Mouse (Mus musculus) layer of hippocampus, adult 2 months (tissue): ENCODE measurements around the gene Rab1b. TPM values are rescaled to one million over a fixed set of nuclear protein-coding genes. Genes with fewer than 3 reads are reported as not detected.
"Not testable (repeated sequence)": the region's sequence is repeated elsewhere in the genome, so short reads cannot be mapped to it uniquely, and the experiment has no call there.

Experiments
- DNase-seq, 2 experiments: peaks; one replicate each; pipeline ENCODE4 v3.0.0; 2022; ENCODE audit warnings: low spot score in 2 of 2
- H3K27ac ChIP-seq: fragments of 200-600 bp; 2 replicates; pipeline ENCODE4 v1.8.1; 2022
- H3K4me3 ChIP-seq: fragments of 200-600 bp; 2 replicates; pipeline ENCODE4 v1.8.1; 2022; ENCODE audit warnings: mild to moderate bottlenecking
- CTCF ChIP-seq: fragments of 200-600 bp; conservative IDR thresholded peaks from 2 replicates; pipeline ENCODE4 v1.8.1; 2022; ENCODE audit warnings: antibody characterized with exemption, mild to moderate bottlenecking, moderate library complexity
- long read RNA-seq, 2 experiments: library from polyadenylated mRNA; stranded (forward); transcript quantifications; one replicate each; pipeline ENCODE4 v2.0.0; 2021; ENCODE audit warnings: borderline mapping rate in 2 of 2
- total RNA-seq, 2 experiments: library from RNA; stranded (reverse); gene quantifications; 2 replicates each; pipeline ENCODE4 v1.2.3; 2021

The Rab1b gene
- 100 to 1,000 TPM; 156 to 169 TPM for total RNA-seq
- long read RNA-seq, experiment 1, transcript Rab1b-201 (6 exons, 1,913 nt): major isoform, 161 of 197 reads
- long read RNA-seq, experiment 1, partial matches to known transcripts: 6 of 197 reads
- long read RNA-seq, experiment 1, other reads (novel, unspliced or antisense): 28 of 197 reads
- long read RNA-seq, experiment 2, transcript Rab1b-201 (6 exons, 1,913 nt): major isoform, 205 of 247 reads
- long read RNA-seq, experiment 2, partial matches to known transcripts: 9 of 247 reads
- long read RNA-seq, experiment 2, other reads (novel, unspliced or antisense): 31 of 247 reads

GRCm38 (mm10) chr19:5106731-5107191 lies at the start of gene Rab1b:
TSS of gene Rab1b (minus strand) at chr19:5107072.
- Histone ChIP-seq H3K4me3 (peak within 1 kb of the TSS; percentile 91), H3K27ac (peak within 1 kb of the TSS; percentile 100)
- DNase-seq: peak; percentile 98
- no peak for TF ChIP-seq CTCF

- DNase-seq: no peak
- H3K27ac ChIP-seq: peak overlapping the region; percentile 86
- no peak overlapping the region for H3K4me3 ChIP-seq
- no peak for TF ChIP-seq CTCF
Observed at GRCm38 (mm10) chr19:5152261-5152660, 45.4 kb upstream of the Rab1b start.

DNA sequence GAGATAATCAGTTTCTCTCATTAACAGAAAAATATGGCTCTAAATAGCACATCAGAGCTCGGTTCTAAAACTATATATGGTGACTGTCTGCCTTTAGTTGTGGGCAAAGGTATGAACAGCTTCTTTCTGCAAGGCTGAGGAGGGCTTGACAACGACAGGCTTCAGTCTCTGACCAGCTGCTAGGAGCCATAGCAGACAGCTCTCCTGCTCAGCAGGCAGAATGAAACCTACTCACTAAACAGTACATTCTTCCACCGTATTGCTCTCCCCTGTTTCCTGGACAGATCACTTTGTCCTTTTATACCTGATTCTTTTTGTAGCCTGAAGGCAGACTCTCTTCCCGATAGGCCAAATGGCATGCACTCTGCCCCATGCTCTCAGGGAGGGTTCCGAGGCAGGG lies 44.9 kb upstream of the Rab1b start:
- H3K27ac ChIP-seq: peak overlapping the region; percentile 86

GRCm38 (mm10) chr19:5151331-5151730 lies 44.5 kb upstream of the Rab1b start:
- Histone ChIP-seq H3K4me3 (no peak overlapping the region), H3K27ac (peak overlapping the region; percentile 86)
- peak; percentile 39 to 67 for DNase-seq
- peak; percentile 91 for TF ChIP-seq CTCF

More for the DNA sequence above, 44.9 kb upstream of the Rab1b start:
- no peak for TF ChIP-seq CTCF
- no peak for DNase-seq
- no peak overlapping the region for H3K4me3 ChIP-seq

GRCm38 (mm10) chr19:5150358-5150757 lies 43.5 kb upstream of the Rab1b start:
- TF ChIP-seq CTCF: no peak
- peak overlapping the region; percentile 86 for H3K27ac ChIP-seq

GRCm38 (mm10) chr19:5149041-5149440 lies 42.2 kb upstream of the Rab1b start:
- H3K4me3 ChIP-seq, H3K27ac ChIP-seq, DNase-seq: not testable (repeated sequence)

More at GRCm38 (mm10) chr19:5150358-5150757, 43.5 kb upstream of the Rab1b start:
- peak; percentile 57 to 81 for DNase-seq
- H3K4me3 ChIP-seq: peak overlapping the region; percentile 17; the same call in 1 of the 2 replicates

- H3K4me3 ChIP-seq: no peak overlapping the region
- peak overlapping the region; percentile 63 for H3K27ac ChIP-seq
- DNase-seq: peak; percentile 39 to 69
- TF ChIP-seq CTCF: peak; percentile 88
Observed at GRCm38 (mm10) chr19:5139640-5140039, 32.8 kb upstream of the Rab1b start.

- no peak overlapping the region for H3K27ac ChIP-seq
- no peak overlapping the region for H3K4me3 ChIP-seq
- TF ChIP-seq CTCF: no peak
- DNase-seq: no peak
Observed at GRCm38 (mm10) chr19:5131237-5131636, 24.4 kb upstream of the Rab1b start.

- TF ChIP-seq CTCF: peak; percentile 76
- H3K4me3 ChIP-seq: no peak overlapping the region
- H3K27ac ChIP-seq: no peak overlapping the region
- no peak for DNase-seq
Observed at GRCm38 (mm10) chr19:5129770-5130169, 22.9 kb upstream of the Rab1b start.

DNA sequence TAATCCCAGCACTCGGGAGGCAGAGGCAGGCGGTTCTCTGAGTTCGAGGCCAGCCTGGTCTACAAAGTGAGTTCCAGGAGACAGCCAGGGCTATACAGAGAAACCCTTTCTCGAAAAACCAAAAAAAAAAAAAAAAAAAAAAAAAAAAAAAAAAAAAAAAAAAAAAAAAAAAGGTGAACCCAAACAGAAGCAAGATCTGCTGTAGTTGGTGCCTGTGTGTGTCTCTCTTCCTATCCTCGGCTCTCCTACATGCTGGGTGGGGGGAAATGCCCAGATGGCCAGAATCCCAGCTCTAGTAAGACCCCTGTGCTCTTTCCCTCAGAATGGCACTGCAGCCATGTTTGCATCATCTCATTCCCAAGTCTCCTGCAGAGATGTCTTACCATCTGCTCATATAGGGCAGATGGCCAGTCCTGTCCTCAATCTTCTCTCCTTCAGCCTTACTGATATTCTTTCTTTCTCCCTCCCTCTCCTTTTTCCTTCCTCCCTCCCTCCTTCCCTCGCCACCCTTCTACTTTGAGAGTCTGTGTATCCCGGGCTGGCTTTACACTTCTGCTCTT lies 17.3 kb upstream of the Rab1b start:
- DNase-seq: no peak
- no peak for TF ChIP-seq CTCF
- H3K4me3 ChIP-seq: no peak overlapping the region
- H3K27ac ChIP-seq: no peak overlapping the region

DNA sequence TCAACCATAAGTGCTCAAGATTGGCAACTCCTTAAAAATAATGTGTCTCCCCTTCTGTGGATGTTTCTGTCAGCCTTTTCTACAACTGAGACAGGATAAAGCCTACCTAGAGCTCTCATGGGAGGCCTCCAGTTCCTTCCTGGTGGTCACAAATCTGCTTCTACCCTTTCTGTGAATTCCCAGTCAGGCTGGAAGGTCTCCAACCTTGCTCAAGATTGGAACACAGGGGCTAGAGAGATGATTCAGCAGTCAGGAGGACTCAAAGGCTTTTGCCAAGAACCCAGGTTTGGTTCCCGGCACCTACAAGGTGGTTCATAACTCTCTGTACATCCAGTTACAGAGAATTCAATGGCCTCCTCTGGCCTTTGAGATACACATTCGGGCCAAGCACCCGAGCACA lies 16.4 kb upstream of the Rab1b start:
- TF ChIP-seq CTCF: no peak
- Histone ChIP-seq H3K27ac (no peak overlapping the region), H3K4me3 (no peak overlapping the region)
- DNase-seq: no peak

DNA sequence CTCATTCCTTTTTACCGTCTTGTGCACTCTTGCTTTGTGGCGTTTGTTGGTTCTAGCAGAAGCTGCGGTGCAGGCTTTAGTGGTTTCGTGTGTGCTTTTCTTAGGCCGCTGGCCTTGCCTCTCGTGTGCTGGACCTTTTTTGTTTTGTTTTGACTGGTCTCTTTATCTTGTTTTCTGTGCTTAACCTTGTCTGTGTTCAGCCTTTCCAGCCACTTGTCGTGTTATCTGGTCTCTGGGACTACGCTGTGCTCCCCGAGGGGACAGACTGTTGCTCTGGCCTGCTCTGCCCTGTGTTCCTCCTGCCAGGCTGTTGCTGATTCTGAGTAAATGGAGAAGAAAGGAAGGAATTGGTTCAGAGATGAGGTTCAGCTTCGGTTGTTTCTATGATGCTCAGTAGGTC lies 15.6 kb upstream of the Rab1b start:
- no peak for DNase-seq
- Histone ChIP-seq H3K27ac (no peak overlapping the region), H3K4me3 (no peak overlapping the region)
- TF ChIP-seq CTCF: no peak

DNA sequence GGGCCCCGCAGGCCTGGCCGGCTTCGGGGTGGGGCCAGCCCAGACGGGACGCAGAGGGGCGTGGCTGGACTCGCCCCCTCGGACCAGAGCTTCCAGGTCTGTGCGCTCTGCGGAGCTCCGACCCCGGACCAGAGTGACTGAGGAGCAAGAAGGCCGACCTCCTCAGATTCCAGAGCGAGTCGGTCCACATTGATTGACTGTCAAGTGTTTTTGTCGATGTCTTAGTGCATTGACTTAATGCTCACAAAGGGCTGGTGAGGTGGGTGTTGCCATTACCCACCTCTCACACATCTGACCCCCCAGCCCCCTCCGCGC lies 11.5 kb upstream of the Rab1b start, which contains the start of gene Klc2:
Gene Klc2 (minus strand): TSS at position 177 of the 315 bp plus-strand sequence.
- peak within 1 kb of the TSS; percentile 95 for H3K27ac ChIP-seq
- peak within 1 kb of the TSS; percentile 71 for H3K4me3 ChIP-seq
- TF ChIP-seq CTCF: no peak
- no peak for DNase-seq
